Mouse (Mus musculus) stomach, postnatal 0 days (tissue): ENCODE data around the gene Ctnna3.

Source experiments
- CTCF ChIP-seq: IDR thresholded peaks from 2 replicates; pipeline ENCODE4 v1.5.1; 2016; ENCODE audit warnings: antibody characterized with exemption, low read depth, mild to moderate bottlenecking, moderate library complexity
- EP300 ChIP-seq: optimal IDR thresholded peaks from 2 replicates; pipeline ENCODE3; 2016; ENCODE audit warnings: antibody characterized with exemption

- no peak for TF ChIP-seq CTCF
- TF ChIP-seq EP300 = no peak
Observed at GRCm38 (mm10) chr10:64448624-64449023, 1018.7 kb downstream of the Ctnna3 start.
